Mouse (Mus musculus): ENCODE measurements around the gene Gm26992. TPM values are rescaled to one million over a fixed set of nuclear protein-coding genes. Genes with fewer than 3 reads are reported as not detected.
"Not testable (repeated sequence)": the region's sequence is repeated elsewhere in the genome, so short reads cannot be mapped to it uniquely, and the experiment has no call there.

The Gm26992 gene
- not detected for total RNA-seq (2021)
- long read RNA-seq, experiment 1: 0 reads
- long read RNA-seq, experiment 2: 0 reads

DNA sequence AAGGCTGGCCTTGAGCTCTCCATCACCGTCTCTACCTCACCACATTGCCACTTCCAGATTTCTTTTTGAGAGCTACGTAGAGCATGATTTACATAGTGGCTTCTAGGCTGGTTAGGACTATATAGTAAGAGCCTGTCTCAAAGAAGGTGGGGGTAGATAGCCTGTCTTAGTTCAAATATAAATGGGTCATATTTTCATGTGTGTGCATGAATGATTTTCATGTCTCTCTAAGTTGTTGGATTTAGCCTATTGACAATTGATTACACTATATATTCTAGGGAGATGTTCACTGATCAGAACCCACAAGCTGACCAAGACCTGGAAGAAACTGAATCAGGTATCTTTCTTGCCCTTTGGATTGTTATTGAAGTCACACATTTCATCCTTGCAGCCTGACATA, at the start of gene Gm26992:
Gene Gm26992 (plus strand): TSS at position 301 of the 400 bp plus-strand sequence.
- Histone ChIP-seq H3K27ac (no peak within 1 kb of the TSS), H3K4me3 (no peak within 1 kb of the TSS)
- no peak for TF ChIP-seq CTCF (IDR thresholded peaks at IDR 0.05)
- intact Hi-C loops (cut with DNase I): no loop called here
- no peak for DNase-seq

DNA sequence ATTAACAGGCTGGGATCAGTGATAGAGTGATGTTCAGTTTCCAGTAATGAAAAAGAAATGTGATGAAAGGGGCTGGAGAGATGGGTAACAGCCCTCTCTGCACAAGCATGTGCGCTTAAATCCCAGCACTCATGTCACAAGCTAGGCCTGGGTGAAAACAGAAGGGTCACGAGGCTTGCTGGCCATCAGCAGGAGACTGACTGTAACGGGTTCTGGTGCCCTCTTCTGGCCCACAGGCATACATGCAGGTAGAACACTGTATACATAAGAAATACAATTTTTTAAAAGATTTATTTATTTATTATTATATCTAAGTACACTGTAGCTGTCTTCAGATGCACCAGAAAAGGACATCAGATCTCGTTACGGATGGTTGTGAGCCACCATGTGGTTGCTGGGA, 47.6 kb upstream of the Gm26992 start:
- no peak overlapping the region for H3K4me3 ChIP-seq
- no peak overlapping the region for H3K27ac ChIP-seq
- peak; percentile 14 for DNase-seq
- TF ChIP-seq CTCF (IDR thresholded peaks at IDR 0.05): peak; percentile 45
- intact Hi-C loops (cut with DNase I): no loop called here

GRCm38 (mm10) chrX:103384528-103384927, 37.3 kb upstream of the Gm26992 start:
- no peak overlapping the region for H3K4me3 ChIP-seq
- TF ChIP-seq CTCF (IDR thresholded peaks at IDR 0.05): peak; percentile 34; the same call in 1 of the 2 replicates
- DNase-seq: no peak
- H3K27ac ChIP-seq: no peak overlapping the region
- intact Hi-C loops (cut with DNase I): no loop called here

GRCm38 (mm10) chrX:103388131-103388530, 33.7 kb upstream of the Gm26992 start:
- intact Hi-C loops (cut with DNase I): no loop called here
- H3K4me3 ChIP-seq: no peak overlapping the region
- no peak for TF ChIP-seq CTCF (IDR thresholded peaks at IDR 0.05)
- no peak for DNase-seq
- H3K27ac ChIP-seq: no peak overlapping the region

GRCm38 (mm10) chrX:103393841-103394240, 28.0 kb upstream of the Gm26992 start:
- no peak overlapping the region for H3K4me3 ChIP-seq
- intact Hi-C loops (cut with DNase I): no loop called here
- no peak overlapping the region for H3K27ac ChIP-seq
- DNase-seq: no peak
- TF ChIP-seq CTCF (IDR thresholded peaks at IDR 0.05): no peak

DNA sequence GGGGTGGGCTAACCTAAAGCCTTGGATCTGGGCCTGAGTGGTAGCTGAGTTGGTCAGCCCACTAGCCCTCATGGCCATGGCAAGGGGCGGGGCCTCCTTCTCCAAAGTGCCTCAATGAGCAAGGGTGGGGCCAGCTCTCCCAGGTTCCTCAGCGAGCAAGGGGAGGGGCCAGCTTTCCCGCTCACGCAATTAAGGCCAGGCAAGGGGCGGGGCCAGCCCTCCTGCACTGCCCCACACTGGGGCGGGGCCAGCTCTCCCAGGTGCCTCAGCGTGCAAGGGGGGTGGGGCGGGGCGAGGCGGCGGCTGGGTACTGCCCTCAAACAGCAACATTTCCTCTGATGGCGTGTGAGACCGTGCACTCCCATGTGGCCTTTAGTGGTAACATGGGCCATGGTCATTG, 16.8 kb upstream of the Gm26992 start:
- H3K27ac ChIP-seq: no peak overlapping the region
- DNase-seq: no peak
- intact Hi-C loops (cut with DNase I): no loop called here
- no peak for TF ChIP-seq CTCF (IDR thresholded peaks at IDR 0.05)
- H3K4me3 ChIP-seq: no peak overlapping the region

DNA sequence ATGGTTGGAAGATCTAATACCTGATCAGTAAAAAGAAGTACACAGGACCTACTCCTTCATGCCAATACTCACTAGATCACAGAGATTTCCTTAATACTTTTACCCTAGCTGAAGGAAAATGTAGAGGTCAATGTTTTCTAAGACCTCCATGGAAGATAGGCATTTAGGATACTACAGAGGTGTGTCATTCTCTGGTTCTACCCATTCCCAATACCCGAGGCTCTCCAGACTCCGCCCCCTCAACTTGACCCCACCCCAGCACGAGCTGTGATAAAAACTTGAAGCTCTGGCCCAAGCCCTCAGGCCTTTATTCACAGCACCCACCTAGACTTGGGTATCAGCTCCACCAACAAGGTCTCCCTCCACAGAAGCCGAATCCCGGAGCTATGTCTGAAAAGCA, 7.6 kb upstream of the Gm26992 start, which contains the start of gene Tsx:
Gene Tsx (plus strand): TSS at position 301 of the 400 bp plus-strand sequence.
- no peak for TF ChIP-seq CTCF (IDR thresholded peaks at IDR 0.05)
- Histone ChIP-seq H3K27ac (no peak within 1 kb of the TSS), H3K4me3 (no peak within 1 kb of the TSS)
- DNase-seq: no peak
- intact Hi-C loops (cut with DNase I): no loop called here

GRCm38 (mm10) chrX:103427677-103428076, 5.9 kb downstream of the Gm26992 start:
- Histone ChIP-seq H3K27ac (no peak overlapping the region), H3K4me3 (no peak overlapping the region)
- TF ChIP-seq CTCF (IDR thresholded peaks at IDR 0.05): no peak
- DNase-seq: no peak
- intact Hi-C loops (cut with DNase I): no loop called here

DNA sequence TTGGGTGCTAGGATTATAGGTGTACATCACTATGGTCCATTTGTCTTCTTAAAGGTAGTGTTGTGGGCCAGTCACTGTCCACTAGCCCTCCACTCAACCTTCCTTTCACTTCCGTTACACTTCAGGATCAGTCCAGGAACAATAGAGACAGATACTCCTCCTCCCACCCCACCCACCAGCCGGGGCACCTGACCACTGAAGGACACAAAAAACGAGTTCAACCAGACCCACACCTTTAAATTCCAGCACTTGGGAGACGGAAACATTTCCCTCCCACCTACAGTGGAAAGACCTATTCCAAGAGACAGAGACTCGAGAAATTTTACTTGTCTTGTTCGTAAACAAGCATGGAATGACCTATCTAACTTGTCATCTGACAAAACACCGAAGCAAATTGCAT, 10.5 kb downstream of the Gm26992 start:
- no peak for TF ChIP-seq CTCF (IDR thresholded peaks at IDR 0.05)
- Histone ChIP-seq H3K4me3 (no peak overlapping the region), H3K27ac (no peak overlapping the region)
- intact Hi-C loops (cut with DNase I): no loop called here
- no peak for DNase-seq

DNA sequence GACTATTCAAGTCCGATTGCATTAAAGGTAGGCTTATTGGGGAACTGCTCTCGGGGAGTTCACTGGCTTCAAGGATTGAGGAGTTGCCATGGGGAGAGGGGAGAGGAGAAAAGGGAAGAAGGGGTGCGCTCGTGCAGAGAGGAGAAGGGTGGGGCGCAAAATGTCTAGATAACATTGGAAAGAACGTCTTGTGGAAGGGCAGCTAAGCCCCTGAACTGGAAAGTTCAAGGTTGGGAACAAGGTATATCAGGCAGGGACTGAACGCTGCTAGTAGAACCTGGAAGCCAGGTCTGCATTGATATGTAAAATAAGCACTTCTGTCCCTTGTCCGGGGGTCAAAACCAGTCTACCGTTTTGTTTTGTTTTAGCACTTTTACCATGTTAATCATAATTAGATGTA, 16.2 kb downstream of the Gm26992 start:
- intact Hi-C loops (cut with DNase I): no loop called here
- no peak overlapping the region for H3K4me3 ChIP-seq
- TF ChIP-seq CTCF (IDR thresholded peaks at IDR 0.05): no peak
- H3K27ac ChIP-seq: no peak overlapping the region
- no peak for DNase-seq

DNA sequence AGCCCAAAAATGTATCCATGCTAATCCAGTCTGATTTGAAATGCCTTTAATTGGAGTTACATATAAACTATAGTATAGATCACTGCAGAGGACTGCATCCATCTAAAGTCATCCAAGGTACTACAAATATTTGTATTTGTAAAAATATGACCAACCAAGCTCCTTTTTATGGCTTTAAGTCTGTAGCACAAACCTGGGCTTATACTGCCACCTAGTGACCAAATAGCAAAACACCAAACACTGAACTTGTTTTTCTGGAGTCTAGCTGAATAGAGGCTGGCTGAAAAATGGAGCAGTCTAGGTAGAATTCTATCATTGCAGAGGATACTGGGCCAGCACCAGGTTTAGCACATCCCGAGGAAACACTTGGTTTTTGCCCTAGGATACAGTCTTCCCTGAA, 19.0 kb downstream of the Gm26992 start:
- no peak overlapping the region for H3K27ac ChIP-seq
- intact Hi-C loops (cut with DNase I): loop anchor here (2.0 kb wide), 1 partner anchor 180 kb away; no protein-coding TSS in a partner anchor
- H3K4me3 ChIP-seq: no peak overlapping the region
- DNase-seq: no peak
- TF ChIP-seq CTCF (IDR thresholded peaks at IDR 0.05): peak; percentile 80

GRCm38 (mm10) chrX:103443755-103444154, 21.9 kb downstream of the Gm26992 start:
- 0 out of 2 replicates have a peak overlapping the region, but pooled peaks have one; percentile 7 for H3K4me3 ChIP-seq
- peak; percentile 68 for TF ChIP-seq CTCF (IDR thresholded peaks at IDR 0.05)
- intact Hi-C loops (cut with DNase I): no loop called here
- no peak overlapping the region for H3K27ac ChIP-seq
- no peak for DNase-seq

- TF ChIP-seq CTCF (IDR thresholded peaks at IDR 0.05): no peak
- H3K4me3 ChIP-seq: peak overlapping the region; percentile 62
- H3K27ac ChIP-seq: no peak overlapping the region
- intact Hi-C loops (cut with DNase I): no loop called here
- no peak for DNase-seq
Measured at GRCm38 (mm10) chrX:103447539-103448169, 25.8 kb downstream of the Gm26992 start.

DNA sequence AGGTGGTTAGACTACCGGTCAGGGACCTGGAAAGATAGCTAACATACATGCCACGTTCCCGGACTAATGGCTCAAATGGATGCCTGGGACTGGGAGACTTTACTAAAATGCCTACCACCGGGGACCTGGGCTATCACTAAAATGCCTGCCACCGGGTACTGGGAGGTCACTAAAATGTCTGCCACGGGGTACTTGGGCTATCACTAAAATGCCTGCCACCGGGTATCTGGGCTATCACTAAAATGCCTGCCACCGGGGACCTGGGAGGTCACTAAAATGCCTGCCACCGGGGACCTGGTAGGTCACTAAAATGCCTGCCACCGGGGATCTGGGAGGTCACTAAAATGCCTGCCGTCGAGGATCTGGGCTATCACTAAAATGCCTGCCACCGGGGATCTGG, 26.6 kb downstream of the Gm26992 start:
- H3K27ac ChIP-seq; DNase-seq; intact Hi-C loops (cut with DNase I): not testable (repeated sequence)
- peak overlapping the region; percentile 62 for H3K4me3 ChIP-seq

GRCm38 (mm10) chrX:103448943-103449722, 27.3 kb downstream of the Gm26992 start:
- DNase-seq; H3K27ac ChIP-seq; H3K4me3 ChIP-seq; intact Hi-C loops (cut with DNase I): not testable (repeated sequence)

Data from gastrocnemius, adult 2 months (tissue).